Mouse (Mus musculus) adrenal gland, adult (tissue): ENCODE data around the gene 2810408A11Rik.
"Not testable (repeated sequence)": the region's sequence is repeated elsewhere in the genome, so short reads cannot be mapped to it uniquely, and the experiment has no call there.

ENCODE experiments used
- DNase-seq, 2 experiments: peaks; one replicate each; pipeline ENCODE4 v3.0.0; 2022 to 2023; ENCODE audit warnings: low spot score in 1 of 2; ENCODE audit not compliant: inconsistent age in 2 of 2

2810408A11Rik gene

DNA sequence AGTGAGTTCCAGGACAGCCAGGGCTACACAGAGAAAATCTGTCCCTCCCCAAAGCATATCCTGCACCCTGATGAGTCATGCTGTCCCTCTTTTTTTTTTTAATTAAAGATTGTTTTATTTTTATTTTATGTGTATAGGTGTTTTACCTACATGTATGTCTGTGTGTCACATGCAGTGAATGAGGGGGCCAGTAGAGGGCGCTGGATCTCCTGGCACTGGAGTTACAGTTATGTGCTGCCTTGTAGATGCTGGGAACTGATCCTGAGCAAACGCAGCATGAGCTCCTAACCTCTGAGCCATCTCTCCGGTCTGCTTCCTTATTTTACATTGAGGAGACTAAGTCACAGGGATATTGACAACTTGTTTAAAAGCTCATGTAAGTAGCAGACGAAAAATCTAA is 17.7 kb downstream of the 2810408A11Rik start:
- DNase-seq = peak; percentile 24 to 62

GRCm38 (mm10) chr11:69881787-69882670 is 18.8 kb downstream of the 2810408A11Rik start:
- peak; percentile 19 to 39 for DNase-seq

DNA sequence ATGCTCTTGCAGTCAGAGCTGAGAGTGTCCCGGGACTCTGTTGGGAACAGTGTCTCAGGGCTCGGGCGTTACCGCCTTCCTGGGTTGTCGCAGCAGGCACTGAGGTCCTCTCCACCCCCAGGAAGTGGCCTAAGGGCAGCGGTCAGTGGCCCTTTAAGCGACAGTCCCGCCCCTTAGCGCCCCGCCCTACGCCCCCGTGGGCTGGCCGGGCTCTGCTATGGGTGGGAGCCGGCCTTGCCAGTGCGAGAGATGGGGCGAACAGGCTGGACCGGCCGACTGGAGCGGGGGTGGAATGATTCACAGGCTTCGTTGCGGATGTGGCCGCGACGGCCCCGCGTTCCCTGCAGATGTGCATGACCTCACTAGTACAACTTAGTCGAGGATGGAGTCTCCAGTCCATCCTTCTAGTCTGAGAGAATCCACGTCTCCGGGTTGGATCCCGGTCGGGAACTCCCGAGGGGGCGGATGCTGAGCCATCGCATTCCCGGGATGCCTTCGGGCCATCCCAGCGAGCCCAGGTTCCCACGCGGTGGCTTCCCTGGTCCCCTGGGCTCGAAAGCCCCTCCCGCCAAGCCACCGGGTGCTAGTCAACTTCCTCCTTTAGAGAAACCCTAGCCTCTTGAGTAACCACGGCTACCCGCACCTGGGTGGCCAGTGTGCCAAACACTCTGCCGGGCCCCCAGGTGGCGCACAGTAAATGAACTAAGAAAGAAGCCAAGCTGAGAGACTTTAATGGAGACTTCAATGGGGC is 19.8 kb downstream of the 2810408A11Rik start, which contains the start of gene Kctd11:
Gene Kctd11 (minus strand): TSS at position 554 of the 751 bp plus-strand sequence.
- DNase-seq = peak; percentile 95 to 97

- no peak for DNase-seq
These were observed 20.3 kb downstream of the 2810408A11Rik start for GRCm38 (mm10) chr11:69880506-69880852.

DNA sequence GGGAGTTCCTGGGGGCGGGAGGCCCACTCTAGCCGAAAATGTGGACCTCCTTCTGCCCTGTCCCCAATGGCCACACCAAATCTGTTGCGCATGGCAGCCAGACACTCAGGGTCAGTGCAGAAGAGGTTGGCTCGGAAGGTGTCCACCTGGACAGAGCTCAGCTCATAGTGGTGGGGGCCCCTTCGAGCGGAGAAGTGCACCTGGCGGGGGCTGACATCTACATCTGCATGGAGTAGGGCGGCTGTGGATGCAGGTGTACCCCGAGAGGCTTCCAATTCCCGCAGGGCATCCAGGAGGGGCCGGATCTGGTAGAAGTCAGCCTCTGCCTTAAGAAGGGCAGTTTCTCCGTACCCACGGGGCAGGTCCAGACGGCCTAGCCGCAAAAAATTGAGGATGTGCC is 21.1 kb downstream of the 2810408A11Rik start:
- peak in 1 of 2 experiments; percentile 35 for DNase-seq

GRCm38 (mm10) chr11:69878952-69879351 is 21.8 kb downstream of the 2810408A11Rik start:
- no peak for DNase-seq

DNA sequence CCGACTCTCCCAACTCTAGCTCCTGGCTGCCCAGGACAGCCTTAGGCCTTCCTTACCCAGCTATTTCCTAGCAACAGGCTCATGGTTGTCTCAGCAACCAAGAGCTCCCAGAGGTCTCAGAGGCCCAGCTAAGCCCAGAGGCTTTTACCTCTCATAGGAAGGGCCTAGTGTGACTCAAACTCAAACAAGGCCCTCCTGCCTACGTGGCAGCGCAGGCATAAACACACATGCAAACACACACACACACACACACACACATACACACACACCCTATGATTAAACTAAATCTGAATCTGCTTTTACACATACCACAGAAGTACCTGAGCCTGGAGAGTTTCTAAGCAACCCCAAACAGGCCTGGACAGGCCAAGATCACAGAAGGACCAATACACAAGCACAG is 22.4 kb downstream of the 2810408A11Rik start:
- DNase-seq = no peak

DNA sequence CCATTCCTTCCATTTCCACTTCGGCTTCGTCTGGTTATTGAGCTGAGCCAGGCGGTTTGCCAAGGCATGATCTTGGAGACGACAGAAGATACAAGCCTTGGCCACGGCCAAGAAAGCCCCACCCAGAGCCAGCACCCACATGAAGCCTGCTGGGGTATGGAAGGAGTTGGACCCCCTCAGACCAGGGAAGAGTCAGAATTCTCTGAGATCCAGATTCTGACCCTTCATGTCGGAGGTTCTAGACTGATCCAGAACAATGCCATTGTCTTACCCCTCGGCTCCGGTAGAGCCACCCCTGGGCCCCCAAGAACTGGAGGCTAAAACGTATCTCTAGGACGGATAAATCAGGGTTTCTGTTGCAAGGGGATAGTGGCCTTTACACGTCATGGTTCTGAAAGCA is 22.9 kb downstream of the 2810408A11Rik start, which contains the start of gene Tmem95:
Gene Tmem95 (minus strand): TSS at position 141 of the 400 bp plus-strand sequence.
- no peak for DNase-seq

GRCm38 (mm10) chr11:69876867-69877266 is 23.9 kb downstream of the 2810408A11Rik start:
- peak; percentile 85 to 94 for DNase-seq

DNA sequence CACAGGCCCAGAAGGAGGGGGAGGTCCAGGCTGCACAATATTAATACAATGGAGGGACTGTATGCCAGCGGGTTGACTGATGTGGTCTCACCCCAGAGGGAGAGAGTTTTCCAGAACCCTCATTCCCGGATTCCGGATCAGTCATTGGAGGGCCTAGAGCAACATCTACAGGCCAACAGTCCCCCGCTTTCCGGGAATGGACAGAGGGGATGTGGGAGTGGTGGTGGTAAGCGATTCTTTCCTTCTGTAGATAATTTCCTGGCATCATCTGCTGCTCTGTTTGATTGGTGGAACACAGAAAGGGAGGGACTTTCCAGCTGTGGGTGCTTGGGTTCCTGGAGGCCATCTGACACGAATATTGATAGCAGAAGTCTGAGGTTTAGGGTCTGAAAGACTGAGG is 24.6 kb downstream of the 2810408A11Rik start:
- DNase-seq = peak in 1 of 2 experiments; percentile 60

- peak; percentile 49 to 70 for DNase-seq
These were observed 28.3 kb downstream of the 2810408A11Rik start for GRCm38 (mm10) chr11:69872451-69872850.

DNA sequence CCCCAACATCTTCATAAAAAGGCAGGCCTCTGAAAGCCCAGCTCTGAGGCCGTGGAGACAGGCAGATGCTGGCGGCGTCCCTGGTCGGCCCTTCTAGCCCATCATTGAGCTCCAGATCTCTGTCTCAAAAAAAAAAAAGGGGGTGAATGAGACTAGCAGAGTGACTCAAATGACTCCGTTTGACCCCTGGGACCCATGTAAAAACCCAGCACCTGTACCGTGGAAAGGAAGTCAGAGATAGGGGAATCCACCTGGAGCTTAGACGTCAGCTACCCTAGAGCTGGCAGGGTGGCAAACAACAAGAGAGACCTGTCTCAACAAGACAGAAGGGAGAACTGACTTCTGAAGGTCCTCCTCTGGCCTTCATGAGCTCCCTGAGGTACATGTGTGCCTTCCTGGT is 29.0 kb downstream of the 2810408A11Rik start:
- no peak for DNase-seq

DNA sequence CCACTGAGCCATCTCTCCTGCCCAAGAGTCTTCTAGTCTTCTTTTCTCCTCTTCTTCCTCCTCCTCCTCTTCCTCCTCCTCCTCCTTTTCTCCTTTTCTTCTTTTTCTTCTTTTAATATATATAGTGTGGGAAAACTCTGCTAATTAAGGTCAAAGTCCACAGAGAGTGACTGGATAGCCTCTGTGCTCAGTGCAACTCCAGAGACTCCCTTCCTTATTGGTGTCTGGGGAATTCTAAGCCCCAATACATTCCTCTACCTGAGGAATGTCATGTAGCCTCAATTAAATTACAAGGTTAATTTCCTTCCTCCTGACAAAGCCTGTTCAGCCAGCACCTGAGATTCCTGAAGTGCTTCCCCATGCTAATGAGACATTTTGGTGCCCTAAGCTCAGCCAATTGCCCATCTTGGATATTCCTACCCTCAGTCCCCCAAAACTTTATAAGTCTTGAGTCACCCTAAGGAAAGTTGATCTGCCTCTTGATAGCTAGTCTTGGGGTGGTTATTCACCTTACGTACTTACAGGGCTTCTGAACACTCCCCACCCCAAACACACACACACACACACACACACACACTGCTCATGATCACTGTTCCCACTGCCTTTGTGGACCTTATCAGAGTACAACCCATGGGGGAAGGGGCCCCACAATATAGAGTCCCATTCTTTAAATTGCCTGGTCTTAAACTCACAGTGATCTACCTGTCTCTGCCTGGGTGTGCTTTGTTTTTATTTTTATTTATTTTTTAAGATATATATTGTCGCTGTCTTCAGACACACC is 30.3 kb downstream of the 2810408A11Rik start:
- DNase-seq = no peak

GRCm38 (mm10) chr11:69867335-69867734 is 33.5 kb downstream of the 2810408A11Rik start:
- DNase-seq = no peak

DNA sequence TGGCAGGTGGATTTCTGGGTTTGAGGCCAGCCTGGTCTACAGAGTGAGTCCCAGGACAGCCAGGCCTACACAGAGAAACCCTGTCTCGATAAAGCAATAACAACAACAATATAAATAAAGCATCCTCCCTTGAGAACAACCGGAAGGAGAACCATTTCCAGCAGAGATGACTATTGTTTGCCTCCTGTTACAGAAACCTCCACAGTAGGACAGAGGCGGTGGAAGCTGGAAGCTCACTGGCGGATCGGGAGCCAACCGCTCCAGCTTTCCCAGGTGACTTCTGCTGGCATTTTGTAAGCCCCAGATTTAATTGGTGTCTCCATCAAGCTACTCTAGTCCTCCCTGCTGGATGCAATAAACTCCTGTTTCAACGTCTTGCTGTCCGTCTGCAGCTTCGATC is 35.2 kb downstream of the 2810408A11Rik start:
- no peak for DNase-seq

DNA sequence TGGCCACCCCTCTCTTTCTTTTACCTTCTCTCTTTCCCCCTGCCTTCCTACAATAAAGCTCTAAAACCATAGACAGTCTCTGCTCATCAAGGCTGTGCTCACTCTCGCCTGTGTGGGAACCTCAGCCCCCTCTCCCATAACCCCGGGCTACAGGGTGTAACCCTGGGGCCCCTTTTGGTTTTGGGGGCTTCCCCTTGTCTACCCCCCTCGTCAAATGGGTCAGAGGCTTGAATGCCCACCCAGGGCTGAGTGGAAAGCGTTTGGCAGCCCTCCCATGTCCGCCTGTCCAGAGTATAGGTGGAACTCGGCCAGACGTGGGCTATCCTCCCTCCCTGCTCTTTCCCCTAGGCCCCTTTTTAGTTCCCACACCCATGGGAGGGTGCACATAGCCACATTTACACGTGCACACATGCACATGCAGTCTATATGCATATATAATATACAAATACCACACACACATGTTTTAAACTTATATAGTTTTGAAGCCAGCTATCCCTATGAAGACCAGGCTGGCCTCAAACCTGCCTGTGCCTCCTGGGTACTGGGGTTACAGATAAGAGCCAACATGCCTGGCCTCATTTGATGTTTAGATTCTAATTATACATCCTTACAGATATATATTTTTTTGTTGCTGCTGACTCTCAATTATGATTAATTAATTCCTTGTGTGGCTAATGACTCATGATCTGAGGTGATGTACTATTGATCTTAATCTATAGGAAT is 36.5 kb downstream of the 2810408A11Rik start:
- DNase-seq = no peak

DNA sequence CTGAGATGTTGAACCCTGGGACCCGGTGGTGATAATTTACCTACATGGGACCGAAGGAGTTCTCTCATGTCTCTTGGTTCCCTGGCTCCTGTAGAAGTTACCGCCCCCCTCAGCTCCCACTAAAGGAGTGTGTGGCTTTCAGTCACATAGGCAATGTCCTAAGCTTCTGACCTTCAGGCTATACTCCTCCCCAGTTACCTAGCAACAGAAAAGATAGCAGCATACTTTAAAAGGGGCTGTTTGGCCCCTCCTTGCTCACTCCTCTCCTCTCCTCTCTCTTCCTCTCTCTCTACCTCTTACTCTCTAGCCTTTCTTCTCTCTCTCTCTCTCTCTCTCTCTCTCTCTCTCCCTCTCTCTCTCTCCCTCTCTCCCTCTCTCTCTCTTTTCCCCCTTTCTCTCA is 37.1 kb downstream of the 2810408A11Rik start:
- not testable (repeated sequence) for DNase-seq

- no peak for DNase-seq
These were observed 42.4 kb downstream of the 2810408A11Rik start, which contains the start of gene Tnk1 for GRCm38 (mm10) chr11:69858113-69858998. TSS of gene Tnk1 (minus strand) at chr11:69858730.

DNA sequence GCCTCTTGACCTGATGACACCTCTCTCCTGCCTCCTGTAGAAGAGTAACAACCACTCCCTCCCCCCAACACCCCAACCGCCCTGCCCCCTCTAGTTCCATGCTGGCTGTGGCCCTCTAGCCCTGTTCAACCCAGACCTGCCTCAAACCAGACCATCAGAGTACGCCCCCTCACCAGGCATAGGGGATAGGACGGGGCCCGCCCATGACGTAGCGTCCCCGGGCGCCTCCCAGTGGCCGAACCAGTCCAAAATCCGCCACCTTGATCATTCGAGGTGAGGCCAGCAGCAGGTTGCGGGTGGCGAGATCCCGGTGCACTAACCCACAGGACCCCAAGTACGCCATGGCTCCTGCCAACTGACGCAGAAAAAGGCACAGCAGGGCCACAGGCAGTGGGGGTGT is 45.4 kb downstream of the 2810408A11Rik start:
- peak; percentile 55 to 76 for DNase-seq
